Mouse (Mus musculus) myocyte (in vitro differentiated cells): ENCODE data around the gene Gm49368. TPM values are rescaled to one million over a fixed set of nuclear protein-coding genes. Genes with fewer than 3 reads are reported as not detected.

Experiments
- H3K27me3 ChIP-seq: one replicate; pipeline ENCODE4 v1.6.1; 2011; ENCODE audit not compliant: control insufficient read depth, insufficient read depth, insufficient read length
- H3K36me3 ChIP-seq: one replicate; pipeline ENCODE4 v1.6.1; 2011; ENCODE audit not compliant: control insufficient read depth, insufficient read depth
- H3K4me2 ChIP-seq: one replicate; pipeline ENCODE4 v1.6.1; 2011; ENCODE audit warnings: low read depth, control low read depth
- H3K4me3 ChIP-seq: one replicate; pipeline ENCODE4 v1.5.1; 2011; ENCODE audit warnings: mild to moderate bottlenecking, control low read depth, moderate library complexity
- H3K79me2 ChIP-seq: one replicate; pipeline ENCODE4 v1.6.1; 2011; ENCODE audit not compliant: control insufficient read depth, insufficient read depth
- H3ac ChIP-seq: one replicate; pipeline ENCODE4 v1.6.1; 2011; ENCODE audit not compliant: control insufficient read depth, insufficient read length
- CEBPB ChIP-seq: IDR thresholded peaks from 2 replicates; pipeline ENCODE4 v1.6.1; 2011; ENCODE audit warnings: mild to moderate bottlenecking, moderate library complexity; ENCODE audit not compliant: poor library complexity, insufficient read depth, severe bottlenecking
- E2F4 ChIP-seq: IDR thresholded peaks from one replicate; pipeline ENCODE4 v1.6.1; 2011; ENCODE audit warnings: mild to moderate bottlenecking, control low read depth, moderate library complexity; ENCODE audit not compliant: insufficient read depth
- MAX ChIP-seq: IDR thresholded peaks from one replicate; pipeline ENCODE4 v1.6.1; 2011; ENCODE audit warnings: low read depth, mild to moderate bottlenecking, control low read depth
- MYOD1 ChIP-seq, 3 experiments: IDR thresholded peaks; one replicate each; pipeline ENCODE4 v1.6.1; 2011; ENCODE audit warnings: control low read depth in 2 of 3, low read depth in 2 of 3, mild to moderate bottlenecking in 2 of 3, moderate library complexity in 1 of 3; ENCODE audit not compliant: insufficient read length in 2 of 3, control insufficient read depth in 1 of 3
- MYOG ChIP-seq, 3 experiments: IDR thresholded peaks; one replicate each; pipeline ENCODE4 v1.6.1; 2011; ENCODE audit warnings: control low read depth in 2 of 3, low read depth in 2 of 3, mild to moderate bottlenecking in 2 of 3; ENCODE audit not compliant: insufficient read length in 2 of 3, control insufficient read depth in 1 of 3, insufficient read depth in 1 of 3
- POLR2A ChIP-seq: IDR thresholded peaks from one replicate; pipeline ENCODE4 v1.6.1; 2011; ENCODE audit warnings: low read depth, mild to moderate bottlenecking, control low read depth, moderate library complexity; ENCODE audit not compliant: insufficient read length
- POLR2AphosphoS2 ChIP-seq: IDR thresholded peaks from one replicate; pipeline ENCODE4 v1.6.1; 2011; ENCODE audit warnings: low read depth, control low read depth; ENCODE audit not compliant: insufficient read length
- REST ChIP-seq: IDR thresholded peaks from one replicate; pipeline ENCODE4 v1.6.1; 2011; ENCODE audit warnings: mild to moderate bottlenecking, control low read depth, moderate library complexity; ENCODE audit not compliant: insufficient read depth, insufficient read length
- SRF ChIP-seq: IDR thresholded peaks from one replicate; pipeline ENCODE4 v1.6.1; 2011; ENCODE audit warnings: low read depth; ENCODE audit not compliant: control insufficient read depth, insufficient read length
- TCF12 ChIP-seq: IDR thresholded peaks from one replicate; pipeline ENCODE4 v1.6.1; 2011; ENCODE audit warnings: mild to moderate bottlenecking, control low read depth; ENCODE audit not compliant: poor library complexity, insufficient read depth, severe bottlenecking
- TCF3 ChIP-seq: IDR thresholded peaks from one replicate; pipeline ENCODE4 v1.6.1; 2011; ENCODE audit warnings: low read depth, control low read depth; ENCODE audit not compliant: insufficient read length
- USF1 ChIP-seq: IDR thresholded peaks from one replicate; pipeline ENCODE4 v1.6.1; 2011; ENCODE audit warnings: low read depth, mild to moderate bottlenecking, control low read depth, moderate library complexity
- polyA plus RNA-seq: library from polyadenylated mRNA; unstranded; fragments of >200 nt; fragmentation: generic; extraction: Trizol; gene quantifications from one replicate; pipeline ENCODE4 v1.2.1, GENCODE M21; 2012; ENCODE audit warnings: missing spikeins

The Gm49368 gene
- polyA plus RNA-seq, 1 experiment = not detected

DNA sequence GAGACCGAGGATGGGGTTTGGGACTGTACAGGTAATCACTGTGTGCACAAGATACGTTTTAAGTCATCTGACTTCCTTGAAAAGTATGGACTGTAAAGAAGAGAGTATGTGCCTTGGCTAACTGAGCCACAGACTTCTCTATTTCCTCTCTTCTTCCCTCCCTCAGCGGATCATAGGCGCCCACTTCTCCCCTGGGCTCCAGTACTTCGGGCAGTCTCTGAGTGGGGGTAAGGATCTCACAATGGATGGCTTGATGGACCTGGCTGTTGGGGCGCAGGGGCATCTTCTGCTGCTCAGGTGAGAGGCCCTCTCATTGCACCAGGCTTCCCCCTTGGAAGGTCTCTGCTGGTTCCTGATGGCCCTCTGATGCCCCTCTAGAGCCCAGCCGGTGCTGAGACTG, 45.0 kb downstream of the Gm49368 start:
- TF ChIP-seq E2F4 (no peak), CEBPB (no peak), SRF (no peak)
- Histone ChIP-seq H3K27me3 (peaks cover 58% of the 10 kb centered on the region), H3K4me3 (no peak overlapping the region), H3K4me2 (no peak overlapping the region), H3K36me3 (no peaks in the 10 kb centered on the region), H3K79me2 (no peaks in the 10 kb centered on the region), H3ac (no peak overlapping the region)

DNA sequence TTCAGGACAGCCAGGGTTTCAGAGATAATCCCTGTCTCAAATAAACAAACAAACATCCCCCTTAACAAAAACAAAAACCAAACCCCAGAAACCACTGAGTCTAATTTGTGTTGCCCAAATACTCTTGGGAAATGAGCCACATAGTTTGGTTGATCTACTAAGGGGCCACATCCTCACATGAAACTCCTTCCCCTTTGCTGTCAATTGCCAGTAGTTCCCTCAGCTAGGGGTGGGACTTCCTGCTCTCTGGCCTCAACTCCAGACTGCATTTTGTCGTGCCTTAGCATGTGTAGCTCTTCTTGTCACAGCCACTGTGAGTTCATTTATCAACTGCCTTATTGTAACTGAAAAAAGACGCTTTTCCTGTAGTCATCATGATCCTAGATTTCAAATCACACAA, 47.8 kb downstream of the Gm49368 start:
- no peak overlapping the region for H3ac ChIP-seq

DNA sequence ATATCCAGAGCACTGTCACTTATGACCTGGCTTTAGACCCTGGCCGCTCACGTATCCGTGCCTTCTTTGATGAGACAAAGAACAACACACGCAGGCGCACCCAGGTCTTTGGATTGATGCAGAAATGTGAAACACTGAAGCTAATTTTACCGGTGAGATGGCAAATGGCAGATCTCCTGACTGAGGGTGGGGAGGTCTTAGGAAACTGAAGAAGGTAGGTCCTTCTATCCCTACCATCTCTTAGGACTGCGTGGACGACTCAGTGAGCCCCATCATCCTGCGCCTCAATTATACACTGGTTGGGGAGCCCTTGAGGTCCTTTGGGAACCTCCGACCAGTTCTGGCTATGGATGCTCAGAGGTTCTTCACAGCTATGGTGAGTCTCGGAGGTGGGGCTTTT, 49.6 kb downstream of the Gm49368 start:
- TF ChIP-seq CEBPB = no peak
- TF ChIP-seq POLR2AphosphoS2 = no peak
- no peak for TF ChIP-seq TCF3
- no peak for TF ChIP-seq MYOG (IDR thresholded peaks at IDR 0.05; ENCODE audit: control insufficient read depth in 1 of 3, insufficient read depth in 1 of 3, insufficient read length in 2 of 3, low read depth in 2 of 3)
- TF ChIP-seq REST = no peak
- no peak for TF ChIP-seq TCF12
- TF ChIP-seq SRF = no peak
- TF ChIP-seq MYOD1 (IDR thresholded peaks at IDR 0.05; ENCODE audit: control insufficient read depth in 1 of 3, insufficient read length in 2 of 3, low read depth in 2 of 3) = no peak
- no peak for TF ChIP-seq E2F4
- TF ChIP-seq MAX = no peak
- Histone ChIP-seq H3K79me2 (no peaks in the 10 kb centered on the region), H3K4me2 (no peak overlapping the region), H3K36me3 (no peaks in the 10 kb centered on the region), H3ac (no peak overlapping the region), H3K27me3 (peaks cover 60% of the 10 kb centered on the region), H3K4me3 (no peak overlapping the region)

More for the DNA sequence above, 47.8 kb downstream of the Gm49368 start:
- no peak overlapping the region for H3K4me2 ChIP-seq
- no peaks in the 10 kb centered on the region for H3K79me2 ChIP-seq
- H3K36me3 ChIP-seq = no peaks in the 10 kb centered on the region
- no peak for TF ChIP-seq E2F4
- TF ChIP-seq USF1 = no peak
- no peak for TF ChIP-seq POLR2AphosphoS2
- TF ChIP-seq REST = no peak
- no peak for TF ChIP-seq POLR2A
- no peak for TF ChIP-seq CEBPB
- no peak for TF ChIP-seq SRF
- no peak for TF ChIP-seq MYOD1 (IDR thresholded peaks at IDR 0.05; ENCODE audit: control insufficient read depth in 1 of 3, insufficient read length in 2 of 3, low read depth in 2 of 3)
- TF ChIP-seq TCF12 = no peak
- no peak for TF ChIP-seq MYOG (IDR thresholded peaks at IDR 0.05; ENCODE audit: control insufficient read depth in 1 of 3, insufficient read depth in 1 of 3, insufficient read length in 2 of 3, low read depth in 2 of 3)
- TF ChIP-seq TCF3 = no peak
- TF ChIP-seq MAX = no peak
- peaks cover 57% of the 10 kb centered on the region for H3K27me3 ChIP-seq
- no peak overlapping the region for H3K4me3 ChIP-seq

DNA sequence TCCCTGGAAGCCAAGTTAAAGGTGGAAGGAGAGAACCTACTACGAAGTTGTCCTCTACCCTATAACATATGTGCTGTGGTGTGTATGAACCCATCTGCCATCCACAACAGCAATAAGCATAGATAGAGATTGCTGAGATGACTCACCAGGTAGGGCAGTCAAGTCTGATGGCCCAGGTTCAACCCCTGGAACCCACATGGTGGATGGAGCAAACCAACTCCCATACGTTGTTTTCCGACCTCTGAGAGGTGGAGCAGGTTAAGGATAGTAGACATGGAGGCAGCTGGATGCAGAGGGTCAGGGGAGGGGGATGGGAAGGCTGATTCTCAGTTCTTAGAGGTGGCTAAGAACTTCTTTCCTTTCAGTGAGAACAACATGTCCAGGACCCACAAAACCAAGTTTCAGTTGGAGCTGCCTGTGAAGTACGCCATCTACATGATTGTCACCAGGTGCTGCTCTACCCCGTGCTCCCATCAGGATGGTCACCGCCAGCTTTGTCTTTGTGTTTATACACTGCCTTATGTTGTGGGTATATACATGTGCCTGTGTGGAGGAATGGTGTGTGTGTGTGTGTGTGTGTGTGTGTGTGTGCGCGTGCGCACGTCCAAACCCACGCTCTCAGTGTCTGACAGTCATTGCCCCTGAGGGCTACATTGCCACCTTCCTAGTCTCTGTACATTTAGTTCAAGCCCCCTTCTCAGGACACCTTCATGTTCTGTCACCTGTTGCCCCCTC, 52.1 kb downstream of the Gm49368 start:
- Histone ChIP-seq H3K4me2 (no peak overlapping the region), H3K79me2 (no peaks in the 10 kb centered on the region), H3ac (no peak overlapping the region), H3K4me3 (no peak overlapping the region), H3K36me3 (no peaks in the 10 kb centered on the region), H3K27me3 (peaks cover 51% of the 10 kb centered on the region)
- TF ChIP-seq POLR2AphosphoS2 (no peak), E2F4 (no peak), USF1 (no peak), SRF (no peak), MAX (no peak), CEBPB (no peak), POLR2A (no peak), MYOG (IDR thresholded peaks at IDR 0.05; ENCODE audit: control insufficient read depth in 1 of 3, insufficient read depth in 1 of 3, insufficient read length in 2 of 3, low read depth in 2 of 3) (no peak), TCF12 (no peak), MYOD1 (IDR thresholded peaks at IDR 0.05; ENCODE audit: control insufficient read depth in 1 of 3, insufficient read length in 2 of 3, low read depth in 2 of 3) (no peak), TCF3 (no peak), REST (no peak)
